Mouse (Mus musculus) MEL (cell line): ENCODE data around the gene Snx12.

Source experiments
- CTCF ChIP-seq, 3 experiments: IDR thresholded peaks in 2 of 3; conservative IDR thresholded peaks in 1 of 3; 2 replicates each; pipeline ENCODE4 v1.5.1; 2011 to 2012; ENCODE audit warnings: low read length in 3 of 3, low read depth in 2 of 3, mild to moderate bottlenecking in 2 of 3, improper control_type of control experiment in 1 of 3, inconsistent platforms in 1 of 3, mixed read lengths in 1 of 3, moderate library complexity in 1 of 3; ENCODE audit not compliant: control insufficient read depth in 1 of 3, insufficient read depth in 1 of 3, poor library complexity in 1 of 3, severe bottlenecking in 1 of 3
- EP300 ChIP-seq, 2 experiments: IDR thresholded peaks; 2 replicates each; pipeline ENCODE4 v1.6.1; 2011; ENCODE audit warnings: improper control_type of control experiment in 2 of 2, low read length in 2 of 2, low read depth in 1 of 2, mild to moderate bottlenecking in 1 of 2
- ETS1 ChIP-seq: IDR thresholded peaks from 2 replicates; pipeline ENCODE4 v1.6.1; 2012; ENCODE audit warnings: low read depth, mild to moderate bottlenecking, inconsistent platforms, low read length, improper control_type of control experiment, moderate library complexity
- GATA1 ChIP-seq: IDR thresholded peaks from 2 replicates; pipeline ENCODE4 v1.6.1; 2011; ENCODE audit warnings: low read depth, low read length, improper control_type of control experiment
- KAT2A ChIP-seq: conservative IDR thresholded peaks from 2 replicates; pipeline ENCODE4 v1.6.1; 2012; ENCODE audit warnings: low read depth, low read length, improper control_type of control experiment, inconsistent platforms
- MAFK ChIP-seq: IDR thresholded peaks from 2 replicates; pipeline ENCODE4 v1.6.1; 2011; ENCODE audit warnings: low read depth, mild to moderate bottlenecking, low read length, improper control_type of control experiment, borderline replicate concordance
- MAX ChIP-seq: IDR thresholded peaks from 2 replicates; pipeline ENCODE4 v1.6.1; 2011; ENCODE audit warnings: low read length, improper control_type of control experiment
- MXI1 ChIP-seq: IDR thresholded peaks from 2 replicates; pipeline ENCODE4 v1.6.1; 2011; ENCODE audit warnings: mild to moderate bottlenecking, low read depth, low read length, improper control_type of control experiment
- POLR2A ChIP-seq, 2 experiments: IDR thresholded peaks; 2 replicates each; pipeline ENCODE4 v1.6.1; 2011 to 2012; ENCODE audit warnings: low read length in 2 of 2, mild to moderate bottlenecking in 2 of 2, control low read depth in 1 of 2, improper control_type of control experiment in 1 of 2, low read depth in 1 of 2, moderate library complexity in 1 of 2; ENCODE audit not compliant: control insufficient read depth in 1 of 2, insufficient read depth in 1 of 2, poor library complexity in 1 of 2
- RAD21 ChIP-seq: IDR thresholded peaks from 2 replicates; pipeline ENCODE4 v1.6.1; 2011; ENCODE audit warnings: mild to moderate bottlenecking, low read depth, low read length, improper control_type of control experiment
- RCOR1 ChIP-seq: IDR thresholded peaks from 2 replicates; pipeline ENCODE4 v1.6.1; 2012; ENCODE audit warnings: low read depth, mild to moderate bottlenecking, inconsistent platforms, low read length, improper control_type of control experiment
- TAL1 ChIP-seq: IDR thresholded peaks from 2 replicates; pipeline ENCODE4 v1.6.1; 2012; ENCODE audit warnings: mild to moderate bottlenecking, inconsistent platforms, low read length, moderate library complexity, mixed read lengths
- UBTF ChIP-seq: IDR thresholded peaks from 2 replicates; pipeline ENCODE4 v1.6.1; 2012; ENCODE audit warnings: low read depth, mild to moderate bottlenecking, inconsistent platforms, low read length, improper control_type of control experiment, moderate library complexity, borderline replicate concordance; ENCODE audit not compliant: insufficient read depth
- ZC3H11A ChIP-seq: IDR thresholded peaks from 2 replicates; pipeline ENCODE4 v1.6.1; 2012; ENCODE audit warnings: low read depth, mild to moderate bottlenecking, inconsistent platforms, low read length, improper control_type of control experiment

DNA sequence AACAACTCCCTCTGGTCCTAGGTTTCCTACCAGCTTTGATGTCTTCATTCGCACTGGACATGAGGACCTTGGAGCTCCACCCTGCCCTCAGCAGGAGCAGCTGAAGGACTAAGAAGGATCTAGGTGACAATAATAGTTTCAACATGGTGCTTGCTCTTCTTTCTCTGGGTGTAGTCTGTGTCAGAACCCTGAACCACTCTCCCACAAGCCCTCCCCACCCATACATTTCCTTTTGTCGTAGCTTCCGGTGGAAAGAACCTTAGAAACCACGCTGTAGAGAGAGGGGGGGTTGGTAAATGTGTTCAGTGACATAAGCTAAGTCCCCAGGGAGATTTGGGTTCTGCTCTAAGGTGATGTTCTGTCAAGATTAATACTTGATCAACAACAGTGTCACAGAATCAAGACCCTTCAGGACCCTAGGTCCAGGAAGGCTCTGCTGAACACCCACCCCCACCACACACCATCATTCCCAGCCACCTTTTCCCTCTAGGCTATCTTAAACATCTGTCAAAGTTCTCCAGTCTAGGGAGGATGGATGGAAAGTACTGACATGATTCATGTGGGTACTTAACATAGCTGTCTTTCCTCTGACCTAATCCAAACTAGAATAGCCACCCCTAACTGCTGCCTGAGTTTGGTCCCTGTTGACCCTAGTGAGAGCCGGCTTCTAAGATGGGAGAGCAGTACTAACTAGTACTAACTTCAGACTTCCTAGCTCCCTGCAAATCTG, 45.8 kb upstream of the Snx12 start, which contains the start of gene Il2rg:
- TF ChIP-seq EP300 (IDR thresholded peaks at IDR 0.05; ENCODE audit: low read depth in 1 of 2, low read length in 2 of 2) (no peak), ZC3H11A (no peak), CTCF (IDR thresholded peaks at IDR 0.05 in 2 of 3, conservative IDR thresholded peaks at IDR 0.05 in 1 of 3; ENCODE audit: control insufficient read depth in 1 of 3, insufficient read depth in 1 of 3, low read depth in 2 of 3, low read length in 3 of 3, poor library complexity in 1 of 3, severe bottlenecking in 1 of 3) (no peak), TAL1 (no peak), MXI1 (no peak), RAD21 (no peak), UBTF (no peak), MAFK (no peak), GATA1 (no peak), RCOR1 (no peak), MAX (no peak), KAT2A (no peak), POLR2A (IDR thresholded peaks at IDR 0.05; ENCODE audit: control insufficient read depth in 1 of 2, insufficient read depth in 1 of 2, low read depth in 1 of 2, low read length in 2 of 2, poor library complexity in 1 of 2) (no peak), ETS1 (no peak)
